Mouse (Mus musculus) intestine, postnatal 0 days (tissue): ENCODE data around the gene Cfap61. TPM values are rescaled to one million over a fixed set of nuclear protein-coding genes. Genes with fewer than 3 reads are reported as not detected.

Experiments
- ATAC-seq: fragments of 200-750 bp; cut with Nextera tagmentation; 2 replicates; pipeline ENCODE4 v1.8.0; 2017; ENCODE audit warnings: mild to moderate bottlenecking, moderate TSS enrichment, moderate library complexity
- H3K27ac ChIP-seq: fragments of 300-500 bp; sonication (generic); 2 replicates; pipeline ENCODE4 v1.5.1; 2014; ENCODE audit warnings: mild to moderate bottlenecking, low read depth, low read length, moderate library complexity
- H3K27me3 ChIP-seq: fragments of 300-500 bp; sonication (generic); replicated peaks from 2 replicates; pipeline ENCODE4 v1.6.1; 2014; ENCODE audit warnings: low read length, mixed read lengths; ENCODE audit not compliant: control insufficient read depth, insufficient read depth
- H3K36me3 ChIP-seq: fragments of 300-500 bp; sonication (generic); 2 replicates; pipeline ENCODE4 v1.6.1; 2014; ENCODE audit warnings: mild to moderate bottlenecking, moderate library complexity; ENCODE audit not compliant: control insufficient read depth, insufficient read depth
- H3K4me1 ChIP-seq: fragments of 300-500 bp; sonication (generic); replicated peaks from 2 replicates; pipeline ENCODE4 v1.6.1; 2014; ENCODE audit warnings: antibody characterized with exemption, low read length, mixed read lengths; ENCODE audit not compliant: control insufficient read depth, insufficient read depth
- H3K4me2 ChIP-seq: fragments of 300-500 bp; sonication (generic); replicated peaks from 2 replicates; pipeline ENCODE4 v1.6.1; 2014; ENCODE audit warnings: low read depth, mild to moderate bottlenecking, moderate library complexity
- H3K4me3 ChIP-seq: fragments of 300-500 bp; sonication (generic); 2 replicates; pipeline ENCODE4 v1.5.1; 2014; ENCODE audit warnings: low read depth, low read length
- H3K9ac ChIP-seq: fragments of 300-500 bp; sonication (generic); 2 replicates; pipeline ENCODE4 v1.6.1; 2014; ENCODE audit warnings: mild to moderate bottlenecking, low read depth, low read length
- H3K9me3 ChIP-seq: fragments of 300-500 bp; sonication (generic); 2 replicates; pipeline ENCODE4 v1.6.1; 2016; ENCODE audit warnings: mixed run types; ENCODE audit not compliant: control insufficient read depth
- CTCF ChIP-seq: sonication (generic); IDR thresholded peaks from 2 replicates; pipeline ENCODE4 v1.5.1; 2016; ENCODE audit warnings: low read depth, mild to moderate bottlenecking, control low read depth, antibody characterized with exemption, moderate library complexity
- WGBS: fragments of 180-500 bp; shearing (Covaris S2); extraction: QIAGEN DNeasy Blood & Tissue Kit; methylation state at CpG from one replicate; pipeline ENCODE4 v1.1.7; 2014; 5-methylcytosine and 5-hydroxymethylcytosine counted together
- polyA plus RNA-seq: library from polyadenylated mRNA; unstranded; fragments of >200 nt; fragmentation: Nextera tagmentation; extraction: Ambion mirVana; gene quantifications from 2 replicates; pipeline ENCODE4 v1.2.1, GENCODE M21; 2015

Cfap61 gene
- polyA plus RNA-seq, 1 experiment from 2014 or later, result 0.08 TPM

DNA sequence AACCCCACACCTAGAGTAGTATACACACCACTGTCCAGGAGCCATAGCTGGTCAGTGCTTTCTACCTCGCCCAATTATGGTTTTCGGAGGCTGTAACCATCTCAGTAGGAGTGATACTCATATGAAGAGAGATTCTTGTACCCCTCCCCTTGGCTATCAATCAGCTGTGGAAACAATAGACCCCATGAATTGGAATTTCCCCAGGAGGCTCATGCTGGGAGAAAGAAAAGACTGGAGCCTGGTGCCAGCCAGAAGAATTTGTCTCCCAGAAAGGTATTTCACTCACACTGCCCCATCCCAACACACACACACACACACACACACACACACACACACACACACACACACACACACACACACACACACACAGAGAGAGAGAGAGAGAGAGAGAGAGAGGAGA, 55.9 kb downstream of the Cfap61 start:
- Histone ChIP-seq H3K9me3 (no peaks in the 10 kb centered on the region), H3K4me1 (no peaks in the 10 kb centered on the region), H3K9ac (no peak overlapping the region), H3K27me3 (no peaks in the 10 kb centered on the region), H3K4me3 (no peak overlapping the region), H3K4me2 (no peak overlapping the region), H3K27ac (no peak overlapping the region), H3K36me3 (no peaks in the 10 kb centered on the region)
- no peak for TF ChIP-seq CTCF
- 92% methylated on average over 2 of the region's 2 CpGs for WGBS
- ATAC-seq, result no peak

DNA sequence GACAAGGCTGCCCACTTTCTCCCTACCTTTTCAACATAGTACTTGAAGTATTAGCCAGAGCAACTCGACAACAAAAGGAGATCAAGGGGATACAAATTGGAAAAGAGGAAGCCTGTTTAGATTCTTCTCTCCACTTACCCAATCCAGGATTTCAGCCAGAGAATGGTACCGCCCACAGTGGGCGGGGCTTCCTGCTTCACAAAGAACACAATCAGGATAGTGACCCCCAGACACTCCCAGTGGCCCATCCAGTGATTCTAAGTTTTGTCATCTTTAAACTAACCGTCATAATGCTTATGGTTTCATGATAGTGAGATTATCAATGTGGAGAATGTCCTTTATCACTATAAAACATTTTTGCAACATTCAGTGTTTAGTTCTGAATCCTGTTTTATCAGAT, 61.9 kb downstream of the Cfap61 start:
- Histone ChIP-seq H3K27me3 (no peaks in the 10 kb centered on the region), H3K9ac (no peak overlapping the region), H3K4me1 (no peaks in the 10 kb centered on the region), H3K4me3 (no peak overlapping the region), H3K9me3 (no peaks in the 10 kb centered on the region), H3K36me3 (no peaks in the 10 kb centered on the region), H3K4me2 (no peak overlapping the region), H3K27ac (no peak overlapping the region)
- TF ChIP-seq CTCF, result no peak
- no peak for ATAC-seq
- 59% methylated on average over 4 of the region's 4 CpGs for WGBS

- no peaks in the 10 kb centered on the region for H3K36me3 ChIP-seq
- no peaks in the 10 kb centered on the region for H3K9me3 ChIP-seq
- no peak for ATAC-seq
- no peaks in the 10 kb centered on the region for H3K27me3 ChIP-seq
- WGBS, result 82% methylated on average over 5 of the region's 5 CpGs
- H3K4me2 ChIP-seq, result no peak overlapping the region
- H3K9ac ChIP-seq, result no peak overlapping the region
- no peak for TF ChIP-seq CTCF
- H3K27ac ChIP-seq, result no peak overlapping the region
- H3K4me1 ChIP-seq, result no peaks in the 10 kb centered on the region
- no peak overlapping the region for H3K4me3 ChIP-seq
These were observed 63.5 kb downstream of the Cfap61 start for GRCm38 (mm10) chr2:145997956-145998525.

- H3K4me3 ChIP-seq, result no peak overlapping the region
- no peak for ATAC-seq
- H3K9ac ChIP-seq, result no peak overlapping the region
- TF ChIP-seq CTCF, result no peak
- H3K36me3 ChIP-seq, result no peaks in the 10 kb centered on the region
- H3K27me3 ChIP-seq, result no peaks in the 10 kb centered on the region
- H3K9me3 ChIP-seq, result no peaks in the 10 kb centered on the region
- H3K27ac ChIP-seq, result no peak overlapping the region
- WGBS, result 82% methylated on average over 6 of the region's 6 CpGs
- no peak overlapping the region for H3K4me2 ChIP-seq
- H3K4me1 ChIP-seq, result no peaks in the 10 kb centered on the region
These were observed 74.2 kb downstream of the Cfap61 start for GRCm38 (mm10) chr2:146008801-146009200.

DNA sequence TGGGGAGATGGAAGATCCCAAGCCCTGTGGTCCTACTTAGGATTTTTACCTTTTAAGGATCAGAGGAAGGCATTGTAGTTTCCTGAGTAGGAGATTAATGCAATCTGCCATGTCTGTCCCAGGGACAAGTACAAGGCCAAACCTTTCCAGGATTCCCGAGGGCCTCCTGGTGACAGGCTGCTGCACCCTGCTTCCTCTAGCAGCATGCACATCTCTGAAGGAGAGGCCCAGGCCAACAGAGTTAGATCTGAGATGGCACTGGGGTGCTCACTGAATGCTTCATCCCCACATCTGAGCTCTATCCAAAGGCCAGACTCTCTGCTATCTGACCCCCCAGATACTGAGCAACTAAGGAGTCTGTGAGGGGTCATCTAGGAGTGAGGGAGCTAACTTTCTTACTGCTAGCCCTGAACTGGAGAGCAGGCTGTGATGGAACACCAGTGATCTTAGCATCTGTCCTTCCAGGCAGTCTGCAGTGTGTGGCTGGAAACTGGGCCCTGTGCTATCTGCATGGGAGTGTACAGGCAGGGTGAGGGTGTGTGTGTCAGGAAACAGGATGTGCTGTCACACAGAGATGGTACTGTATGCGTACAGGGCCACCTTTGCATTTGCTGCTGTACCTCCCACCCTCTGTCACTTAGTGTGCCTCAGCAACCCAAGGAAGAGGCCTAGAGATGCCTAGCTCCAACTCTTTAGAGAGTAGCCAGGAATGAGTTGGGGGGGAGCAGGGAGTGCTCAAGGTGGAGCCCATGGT, 75.2 kb downstream of the Cfap61 start:
- 67% methylated on average over 2 of the region's 2 CpGs for WGBS
- TF ChIP-seq CTCF, result no peak
- no peak for ATAC-seq
- H3K9ac ChIP-seq, result no peak overlapping the region
- no peaks in the 10 kb centered on the region for H3K4me1 ChIP-seq
- no peak overlapping the region for H3K4me2 ChIP-seq
- no peaks in the 10 kb centered on the region for H3K36me3 ChIP-seq
- H3K4me3 ChIP-seq, result no peak overlapping the region
- H3K27ac ChIP-seq, result no peak overlapping the region
- no peaks in the 10 kb centered on the region for H3K27me3 ChIP-seq
- no peaks in the 10 kb centered on the region for H3K9me3 ChIP-seq

- WGBS, result 19% methylated on average over 2 of the region's 2 CpGs
- no peak overlapping the region for H3K27ac ChIP-seq
These were observed 76.2 kb downstream of the Cfap61 start for GRCm38 (mm10) chr2:146010816-146011215.

More at GRCm38 (mm10) chr2:146010816-146011215, 76.2 kb downstream of the Cfap61 start:
- H3K27me3 ChIP-seq, result no peaks in the 10 kb centered on the region
- no peak overlapping the region for H3K4me3 ChIP-seq
- H3K4me2 ChIP-seq, result no peak overlapping the region
- no peak overlapping the region for H3K9ac ChIP-seq
- H3K4me1 ChIP-seq, result no peaks in the 10 kb centered on the region
- no peak for TF ChIP-seq CTCF
- no peaks in the 10 kb centered on the region for H3K9me3 ChIP-seq
- no peaks in the 10 kb centered on the region for H3K36me3 ChIP-seq
- no peak for ATAC-seq
